Mouse (Mus musculus): ENCODE measurements at regions not wholly inside any gene's neighbourhood (a gene's known extent, or its start where the extent isn't known, plus 50 kb on each side); places are given as distances from the start of the nearest gene placed in this dataset.

GRCm38 (mm10) chr5:39099113-39099512 lies 222.5 kb upstream of the Clnk start:
- no peak for TF ChIP-seq GATA1 (IDR thresholded peaks at IDR 0.05; ENCODE audit: borderline replicate concordance, low read length)
- no peak for TF ChIP-seq FLI1 (IDR thresholded peaks at IDR 0.05; ENCODE audit: low read length)

Data from megakaryocyte, embryonic 14.5 days (primary cell).